Mouse (Mus musculus) forebrain, embryonic 14.5 days (tissue): ENCODE results near the gene Tbc1d22a. TPM values are rescaled to one million over a fixed set of nuclear protein-coding genes. Genes with fewer than 3 reads are reported as not detected.

Experiments
- ATAC-seq: fragments of 200-750 bp; cut with Nextera tagmentation; 2 replicates; pipeline ENCODE4 v1.8.0; 2017; ENCODE audit warnings: mild to moderate bottlenecking, moderate library complexity
- DNase-seq: peaks from one replicate; pipeline ENCODE4 v3.0.0-alpha.2; 2015; ENCODE audit warnings: low spot score
- H3K27ac ChIP-seq: fragments of 300-500 bp; sonication (generic); 2 replicates; pipeline ENCODE4 v1.5.1; 2014; ENCODE audit warnings: low read depth, mild to moderate bottlenecking, control low read depth, low read length, moderate library complexity
- H3K27me3 ChIP-seq: fragments of 300-500 bp; sonication (generic); replicated peaks from 2 replicates; pipeline ENCODE4 v1.6.1; 2014; ENCODE audit warnings: low read length, control low read depth, mixed read lengths; ENCODE audit not compliant: control insufficient read depth, insufficient read depth
- H3K36me3 ChIP-seq: fragments of 300-500 bp; sonication (generic); 2 replicates; pipeline ENCODE4 v1.6.1; 2014; ENCODE audit warnings: low read length, control low read depth; ENCODE audit not compliant: control insufficient read depth, insufficient read depth
- H3K4me1 ChIP-seq: fragments of 300-500 bp; sonication (generic); 2 replicates; pipeline ENCODE4 v1.6.1; 2014; ENCODE audit warnings: antibody characterized with exemption, low read length, control low read depth; ENCODE audit not compliant: control insufficient read depth, insufficient read depth
- H3K4me2 ChIP-seq: fragments of 300-500 bp; sonication (generic); 2 replicates; pipeline ENCODE4 v1.6.1; 2014; ENCODE audit warnings: mild to moderate bottlenecking, control low read depth, low read length
- H3K4me3 ChIP-seq: fragments of 300-500 bp; sonication (generic); 2 replicates; pipeline ENCODE4 v1.5.1; 2014; ENCODE audit warnings: low read depth, low read length, control low read depth
- H3K9ac ChIP-seq: fragments of 300-500 bp; sonication (generic); 2 replicates; pipeline ENCODE4 v1.6.1; 2014; ENCODE audit warnings: mild to moderate bottlenecking, low read length, control low read depth, moderate library complexity
- H3K9me3 ChIP-seq: fragments of 300-500 bp; sonication (generic); replicated peaks from 2 replicates; pipeline ENCODE4 v1.6.1; 2016; ENCODE audit warnings: low read length, control low read depth, mixed read lengths; ENCODE audit not compliant: control insufficient read depth
- WGBS: fragments of 180-500 bp; shearing (Covaris S2); extraction: QIAGEN DNeasy Blood & Tissue Kit; methylation state at CpG from one replicate; pipeline ENCODE4 v1.1.7; 2014; 5-methylcytosine and 5-hydroxymethylcytosine counted together
- polyA plus RNA-seq: library from polyadenylated mRNA; unstranded; fragments of >200 nt; fragmentation: Nextera tagmentation; extraction: Ambion mirVana; gene quantifications from 2 replicates; pipeline ENCODE4 v1.2.1, GENCODE M21; 2014

Gene Tbc1d22a
- polyA plus RNA-seq, 1 experiment from 2014 or later = 8.0 TPM

DNA sequence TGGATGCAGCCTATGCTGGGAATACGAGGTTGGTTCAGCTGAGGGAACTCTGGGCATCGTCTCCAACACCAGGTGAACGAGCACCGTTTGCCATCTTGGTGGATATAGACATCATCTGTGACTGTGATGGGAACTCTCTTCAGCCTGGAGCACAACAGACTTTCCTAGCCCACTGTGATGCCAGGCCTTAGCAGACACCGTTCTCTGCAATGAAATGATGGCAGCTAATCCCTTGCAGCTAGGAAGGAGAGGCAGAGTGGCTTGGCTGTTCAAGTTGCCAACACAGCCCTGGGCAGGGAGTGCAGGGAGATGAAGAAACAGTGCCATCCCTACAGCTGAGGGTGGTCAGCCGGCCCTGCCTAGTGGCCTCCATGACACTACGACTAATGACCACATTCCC, 233.0 kb downstream of the Tbc1d22a start:
- 91% methylated on average over 7 of the region's 7 CpGs for WGBS
- H3K27me3 ChIP-seq = no peaks in the 10 kb centered on the region
- no peak overlapping the region for H3K27ac ChIP-seq
- DNase-seq (no peak), ATAC-seq (no peak)
- no peak overlapping the region for H3K9ac ChIP-seq
- no peaks in the 10 kb centered on the region for H3K36me3 ChIP-seq
- no peaks in the 10 kb centered on the region for H3K9me3 ChIP-seq
- H3K4me3 ChIP-seq = no peak overlapping the region
- H3K4me1 ChIP-seq = no peaks in the 10 kb centered on the region
- H3K4me2 ChIP-seq = no peak overlapping the region

DNA sequence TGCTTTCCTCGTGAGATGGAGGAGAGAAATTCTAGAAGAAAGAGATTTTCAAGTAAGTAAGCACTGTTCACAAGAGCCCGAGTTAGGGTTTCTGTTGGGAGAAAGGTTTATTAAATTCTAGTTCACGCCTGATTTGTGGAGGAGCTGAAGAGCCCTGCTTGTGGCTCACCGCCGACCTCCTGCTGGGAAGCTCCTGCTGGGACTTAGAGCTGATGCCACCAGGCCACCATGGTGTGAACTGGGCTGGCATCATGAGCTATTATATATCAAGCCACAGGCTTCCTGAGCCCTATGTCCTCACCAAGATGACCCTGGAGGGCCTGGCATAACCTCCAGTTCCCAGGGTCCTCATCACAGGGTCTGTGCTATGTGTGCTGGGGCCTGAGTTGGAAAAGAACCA, 235.0 kb downstream of the Tbc1d22a start:
- no peaks in the 10 kb centered on the region for H3K36me3 ChIP-seq
- ATAC-seq = no peak
- WGBS = 92% methylated on average over 5 of the region's 5 CpGs
- H3K9ac ChIP-seq = no peak overlapping the region
- no peak overlapping the region for H3K27ac ChIP-seq
- no peak overlapping the region for H3K4me2 ChIP-seq
- no peaks in the 10 kb centered on the region for H3K9me3 ChIP-seq
- H3K4me3 ChIP-seq = no peak overlapping the region
- H3K4me1 ChIP-seq = no peaks in the 10 kb centered on the region
- DNase-seq = no peak
- no peaks in the 10 kb centered on the region for H3K27me3 ChIP-seq

DNA sequence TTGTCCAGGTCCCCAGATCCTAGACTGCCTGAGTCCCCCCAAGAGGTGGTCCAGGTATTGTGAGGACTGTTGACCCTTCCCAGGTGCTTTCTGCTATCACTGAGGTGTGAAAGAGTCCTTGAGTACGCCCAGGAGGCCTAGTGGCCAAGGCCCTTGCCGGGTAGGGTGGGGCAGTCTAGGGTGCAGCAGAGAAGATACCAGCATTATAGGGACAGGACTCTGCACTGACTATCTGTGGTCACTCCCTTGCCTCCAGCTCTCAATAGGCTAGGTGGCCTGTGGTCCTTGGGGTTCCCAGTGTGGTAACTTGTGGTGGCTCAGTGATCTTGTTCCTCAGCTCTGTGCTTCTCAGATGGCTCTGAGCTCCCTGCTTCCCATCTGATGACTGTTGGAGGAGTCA, 235.5 kb downstream of the Tbc1d22a start:
- no peak for ATAC-seq
- no peaks in the 10 kb centered on the region for H3K27me3 ChIP-seq
- H3K9ac ChIP-seq = no peak overlapping the region
- H3K27ac ChIP-seq = no peak overlapping the region
- no peaks in the 10 kb centered on the region for H3K4me1 ChIP-seq
- no peaks in the 10 kb centered on the region for H3K9me3 ChIP-seq
- H3K36me3 ChIP-seq = no peaks in the 10 kb centered on the region
- DNase-seq = no peak
- no peak overlapping the region for H3K4me2 ChIP-seq
- no peak overlapping the region for H3K4me3 ChIP-seq
- 90% methylated on average over 2 of the region's 2 CpGs for WGBS

DNA sequence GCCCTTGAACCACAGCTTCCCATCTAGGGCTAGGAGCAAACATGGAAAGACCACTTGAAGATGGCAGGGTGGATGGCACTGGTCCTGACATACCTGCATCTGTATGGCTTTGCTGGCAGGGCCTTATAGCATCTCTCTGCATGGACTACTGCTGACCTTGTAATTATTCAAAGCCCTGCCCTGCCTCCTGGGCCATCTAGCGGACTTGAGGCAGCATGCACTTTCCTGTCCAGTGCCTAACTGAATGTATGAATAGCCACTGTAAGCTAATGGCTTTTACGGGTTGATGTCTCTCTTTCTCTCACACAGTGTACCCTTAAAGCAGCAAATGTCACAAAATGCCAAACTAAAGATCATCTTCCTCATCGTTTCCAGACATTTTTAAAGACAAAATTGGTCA, 245.2 kb downstream of the Tbc1d22a start:
- peaks cover 5% of the 10 kb centered on the region; the same call in 1 of the 2 replicates for H3K4me1 ChIP-seq
- 67% methylated on average over 3 of the region's 3 CpGs for WGBS
- no peak overlapping the region for H3K4me2 ChIP-seq
- H3K4me3 ChIP-seq = no peak overlapping the region
- no peaks in the 10 kb centered on the region for H3K36me3 ChIP-seq
- ATAC-seq (no peak), DNase-seq (no peak)
- H3K9ac ChIP-seq = no peak overlapping the region
- H3K9me3 ChIP-seq = no peaks in the 10 kb centered on the region
- no peak overlapping the region for H3K27ac ChIP-seq
- H3K27me3 ChIP-seq = no peaks in the 10 kb centered on the region

DNA sequence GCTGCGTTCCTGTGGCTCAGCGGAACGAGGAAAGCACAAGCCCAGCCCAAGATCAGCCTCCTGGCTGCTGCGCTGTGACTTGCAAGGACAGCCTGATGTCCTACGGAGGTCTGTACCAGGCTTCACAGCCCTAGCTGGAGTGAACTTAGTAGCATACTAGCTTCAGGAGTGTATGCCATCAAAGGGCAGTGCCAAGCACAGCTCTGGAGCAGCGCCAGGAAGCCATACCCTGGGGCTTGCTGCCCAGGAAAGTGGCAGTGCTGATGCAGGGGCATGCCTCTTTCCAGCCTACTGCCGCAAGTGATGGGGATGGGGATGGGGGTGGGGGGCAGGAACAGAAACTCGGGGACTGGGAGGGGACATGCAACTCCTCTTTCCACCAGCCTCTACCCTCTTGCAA, 248.4 kb downstream of the Tbc1d22a start:
- Histone ChIP-seq H3K9ac (no peak overlapping the region), H3K4me3 (no peak overlapping the region), H3K27me3 (no peaks in the 10 kb centered on the region), H3K27ac (no peak overlapping the region), H3K36me3 (no peaks in the 10 kb centered on the region), H3K9me3 (no peaks in the 10 kb centered on the region), H3K4me1 (peaks cover 5% of the 10 kb centered on the region; the same call in 1 of the 2 replicates), H3K4me2 (no peak overlapping the region)
- WGBS = 54% methylated on average over 8 of the region's 8 CpGs
- peak; percentile 50 for ATAC-seq
- DNase-seq = peak; percentile 59

DNA sequence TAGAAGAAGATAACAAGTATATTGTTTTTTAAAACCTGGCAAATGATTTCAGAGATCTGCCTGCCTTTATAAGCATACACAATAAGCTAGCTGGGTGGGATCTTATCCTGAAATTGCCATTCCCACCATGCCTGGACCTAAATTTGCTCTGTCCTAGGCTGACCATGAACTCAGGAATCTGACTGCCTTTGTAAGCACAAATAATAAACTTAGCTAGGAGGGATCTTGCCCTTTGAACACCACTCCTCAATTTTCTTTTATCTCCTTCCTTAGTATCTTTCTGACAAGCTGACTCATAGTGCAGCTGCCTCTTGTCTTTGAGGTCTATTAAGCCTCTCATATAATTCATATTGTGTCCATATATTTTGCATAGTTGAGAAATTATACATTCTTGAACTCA, 253.8 kb downstream of the Tbc1d22a start:
- no peak overlapping the region for H3K4me3 ChIP-seq
- H3K4me2 ChIP-seq = no peak overlapping the region
- peaks cover 3% of the 10 kb centered on the region; the same call in 1 of the 2 replicates for H3K4me1 ChIP-seq
- H3K27me3 ChIP-seq = no peaks in the 10 kb centered on the region
- no peak for DNase-seq
- H3K27ac ChIP-seq = no peak overlapping the region
- peaks cover 4% of the 10 kb centered on the region; the same call in 1 of the 2 replicates for H3K9me3 ChIP-seq
- no peak for ATAC-seq
- no peaks in the 10 kb centered on the region for H3K36me3 ChIP-seq
- no peak overlapping the region for H3K9ac ChIP-seq

DNA sequence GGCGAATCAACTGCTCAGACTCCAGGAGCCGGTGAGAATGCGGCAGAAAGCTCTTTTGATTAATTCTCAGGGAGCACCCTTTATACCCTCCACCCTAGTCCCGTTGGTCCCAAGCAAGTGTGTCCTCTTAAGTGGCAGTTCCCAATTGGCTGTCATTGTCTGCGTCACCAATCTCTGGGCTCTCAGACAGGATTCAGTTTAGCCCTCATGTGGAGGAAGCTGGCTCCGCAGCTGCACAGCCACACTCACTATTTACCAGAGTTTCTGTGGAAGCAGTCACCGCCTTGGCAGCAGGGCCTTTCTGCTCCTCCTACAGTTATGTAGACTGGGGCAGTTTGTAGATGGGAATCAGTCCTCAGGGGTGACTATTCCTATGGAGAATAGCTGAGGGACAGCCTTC, 256.9 kb downstream of the Tbc1d22a start:
- no peak overlapping the region for H3K4me2 ChIP-seq
- ATAC-seq (no peak), DNase-seq (peak; percentile 50)
- no peaks in the 10 kb centered on the region for H3K36me3 ChIP-seq
- no peaks in the 10 kb centered on the region for H3K27me3 ChIP-seq
- H3K9ac ChIP-seq = no peak overlapping the region
- H3K9me3 ChIP-seq = peaks cover 4% of the 10 kb centered on the region; the same call in 1 of the 2 replicates
- no peak overlapping the region for H3K4me3 ChIP-seq
- WGBS = 61% methylated on average over 7 of the region's 7 CpGs
- H3K4me1 ChIP-seq = peaks cover 3% of the 10 kb centered on the region; the same call in 1 of the 2 replicates
- no peak overlapping the region for H3K27ac ChIP-seq

DNA sequence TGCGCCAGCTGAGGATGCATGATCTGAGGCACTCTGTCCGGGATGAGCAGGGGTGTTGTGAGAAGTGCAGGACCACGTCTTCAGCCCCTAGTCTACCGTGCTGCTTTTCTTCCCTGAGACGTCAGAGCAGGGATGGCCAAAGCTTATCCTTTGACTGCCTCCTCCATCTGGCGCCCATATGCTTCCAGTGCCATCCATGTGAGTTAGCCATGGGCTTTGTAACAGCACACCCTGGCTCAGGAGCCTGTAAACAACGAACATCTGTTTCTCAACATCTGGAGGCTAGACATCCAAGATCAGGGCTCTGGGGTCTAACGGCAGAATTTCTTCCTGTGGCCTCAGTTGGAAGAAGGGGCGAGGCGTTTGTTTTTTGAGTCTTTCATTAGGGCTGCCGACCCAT, 259.2 kb downstream of the Tbc1d22a start:
- Histone ChIP-seq H3K4me3 (no peak overlapping the region), H3K36me3 (no peaks in the 10 kb centered on the region), H3K9ac (no peak overlapping the region), H3K27ac (no peak overlapping the region), H3K4me2 (no peak overlapping the region), H3K4me1 (peaks cover 16% of the 10 kb centered on the region), H3K9me3 (peaks cover 3% of the 10 kb centered on the region; the same call in 1 of the 2 replicates), H3K27me3 (no peaks in the 10 kb centered on the region)
- no peak for ATAC-seq
- 82% methylated on average over 11 of the region's 11 CpGs for WGBS
- no peak for DNase-seq

DNA sequence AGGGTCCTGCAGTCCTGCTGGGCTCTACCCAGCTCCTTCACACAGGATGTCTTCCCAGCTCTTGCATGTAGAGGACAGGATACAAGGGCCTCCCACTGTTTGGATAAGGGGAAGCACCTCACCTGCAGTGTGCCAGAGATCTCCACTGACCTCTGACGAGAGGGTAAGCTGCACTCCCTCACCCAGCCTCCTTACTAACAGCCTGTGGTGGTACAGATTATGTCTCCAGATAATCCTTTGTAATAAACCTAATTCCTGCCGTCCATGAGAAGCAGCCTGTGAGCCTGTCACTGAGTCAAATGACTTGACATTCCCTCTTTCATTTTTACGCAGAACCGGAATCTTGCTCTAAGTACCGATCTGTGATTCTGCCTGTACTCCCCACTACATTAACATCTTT, 260.7 kb downstream of the Tbc1d22a start:
- H3K27me3 ChIP-seq = no peaks in the 10 kb centered on the region
- H3K9ac ChIP-seq = no peak overlapping the region
- H3K4me3 ChIP-seq = no peak overlapping the region
- H3K9me3 ChIP-seq = no peaks in the 10 kb centered on the region; the same call in 1 of the 2 replicates
- no peak overlapping the region for H3K27ac ChIP-seq
- no peak overlapping the region for H3K4me2 ChIP-seq
- no peak for DNase-seq
- H3K4me1 ChIP-seq = peaks cover 19% of the 10 kb centered on the region
- 63% methylated on average over 5 of the region's 5 CpGs for WGBS
- ATAC-seq = no peak
- no peaks in the 10 kb centered on the region for H3K36me3 ChIP-seq
